ENCODE assay signal across 15 mouse cellular contexts in the genomic region with DNA sequence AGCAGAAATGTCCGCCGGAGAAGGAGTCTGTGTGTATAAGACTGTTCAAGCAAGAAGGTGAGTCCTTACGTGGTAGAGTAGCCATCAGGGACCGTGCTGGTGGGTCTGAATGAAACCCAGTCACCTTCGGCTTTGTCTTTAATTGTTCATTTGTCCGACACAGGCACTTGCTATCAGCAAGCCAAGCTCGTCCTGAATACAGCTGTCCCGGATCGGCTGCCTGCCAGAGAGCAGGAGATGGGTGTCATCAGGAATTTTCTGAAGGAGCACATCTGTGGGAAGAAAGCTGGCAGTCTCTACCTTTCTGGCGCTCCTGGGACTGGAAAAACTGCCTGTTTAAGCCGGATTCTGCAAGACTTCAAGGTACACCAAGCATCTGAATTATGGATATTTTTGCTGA. TPM values are rescaled to one million over a fixed set of nuclear protein-coding genes. Genes with fewer than 3 reads are reported as not detected.
DNase-seq lines count a peak whose midpoint lies in the region; ATAC-seq and TF ChIP-seq lines count a peak whose summit lies in the region.
"Had no signal": no experiment of that assay in that cellular context is flagged by ENCODE, and none has a peak within 500 bp of the region (broad histone marks: within the 10 kb centered on the region; RNA-seq: fewer than 3 reads in every experiment).

No protein-coding gene starts in this region.

- WGBS in heart, adult 2 months: 70% methylated on average over 11 of the region's 11 CpGs
- WGBS in heart, embryonic 12.5 days: 74% methylated on average over 11 of the region's 11 CpGs
- 87% methylated on average over 11 of the region's 11 CpGs for WGBS in liver, embryonic 13.5 days (ENCODE audit: insufficient replicate concordance)

- H3K4me2 ChIP-seq in heart, embryonic 12.5 days: peak overlapping the region; percentile 99
- peak overlapping the region; percentile 96 for H3K4me2 ChIP-seq in liver, embryonic 13.5 days
- H3K4me2 ChIP-seq: hindbrain, embryonic 15.5 days; midbrain, embryonic 13.5 days; neural tube, embryonic 15.5 days had no signal

- H3K27ac ChIP-seq in heart, adult 2 months: no peak overlapping the region
- peak overlapping the region; percentile 89 for H3K27ac ChIP-seq in MEL (ENCODE audit: control insufficient read depth, low read depth, low read length)
- H3K27ac ChIP-seq in heart, embryonic 12.5 days (ENCODE audit: poor library complexity, severe bottlenecking): no peak overlapping the region
- H3K27ac ChIP-seq in liver, embryonic 13.5 days: peak overlapping the region; percentile 95
- H3K27ac ChIP-seq: hindbrain, embryonic 15.5 days; kidney, postnatal 0 days; limb, embryonic 10.5 days; lung, embryonic 15.5 days; midbrain, embryonic 13.5 days; neural tube, embryonic 15.5 days had no signal

- intact Hi-C loops in heart, adult 2 months (cut with DNase I): no loop called here

- H3K9me3 ChIP-seq in MEL (replicated peaks; ENCODE audit: insufficient read depth, low read length): no peaks in the 10 kb centered on the region
- no peaks in the 10 kb centered on the region for H3K9me3 ChIP-seq in heart, embryonic 12.5 days (replicated peaks)
- H3K9me3 ChIP-seq in liver, embryonic 13.5 days (replicated peaks): no peaks in the 10 kb centered on the region
- H3K9me3 ChIP-seq: hindbrain, embryonic 15.5 days; limb, embryonic 10.5 days; lung, embryonic 15.5 days; midbrain, embryonic 13.5 days; neural tube, embryonic 15.5 days had no signal

- no peak overlapping the region for H3K9ac ChIP-seq in heart, adult 2 months (ENCODE audit: low read depth, low read length)
- H3K9ac ChIP-seq in MEL (ENCODE audit: control insufficient read depth, low read depth, low read length, poor library complexity, severe bottlenecking): peak overlapping the region; percentile 87
- no peak overlapping the region for H3K9ac ChIP-seq in heart, embryonic 12.5 days
- H3K9ac ChIP-seq in liver, embryonic 13.5 days: peak overlapping the region; percentile 91
- H3K9ac ChIP-seq: forebrain, postnatal 0 days; hindbrain, embryonic 15.5 days; lung, embryonic 15.5 days; midbrain, embryonic 13.5 days; neural tube, embryonic 15.5 days had no signal

- peaks cover 1% of the 10 kb centered on the region; the same call in 1 of the 2 replicates for H3K4me1 ChIP-seq in heart, adult 2 months (ENCODE audit: control insufficient read depth, insufficient read depth, low read length)
- peaks cover 28 to 53% of the 10 kb centered on the region in 2 experiments for H3K4me1 ChIP-seq in MEL (ENCODE audit: control insufficient read depth in 1 of 2, insufficient read depth in 2 of 2, low read length in 2 of 2)
- H3K4me1 ChIP-seq in heart, embryonic 12.5 days (replicated peaks): peaks cover 33% of the 10 kb centered on the region
- H3K4me1 ChIP-seq in liver, embryonic 13.5 days (replicated peaks): peaks cover 82% of the 10 kb centered on the region

- no peak for TF ChIP-seq RAD21 in MEL (IDR thresholded peaks at IDR 0.05; ENCODE audit: low read depth, low read length)

- no peak overlapping the region for H3K4me3 ChIP-seq in heart, adult 2 months
- H3K4me3 ChIP-seq in MEL (ENCODE audit: control insufficient read depth in 1 of 2, insufficient read depth in 1 of 2, low read depth in 2 of 2, low read length in 2 of 2): peak overlapping the region in 1 of 2 experiments; percentile 83; a peak in 2 of 4 replicates
- H3K4me3 ChIP-seq in heart, embryonic 12.5 days: no peak overlapping the region
- peak overlapping the region; percentile 89 for H3K4me3 ChIP-seq in liver, embryonic 13.5 days (replicated peaks)
- H3K4me3 ChIP-seq: hindbrain, embryonic 15.5 days; limb, embryonic 10.5 days; lung, embryonic 15.5 days; midbrain, embryonic 13.5 days; neural tube, embryonic 15.5 days had no signal

- H3K79me2 ChIP-seq in heart, adult 2 months (replicated peaks; ENCODE audit: control insufficient read depth, insufficient read depth, low read length): no peaks in the 10 kb centered on the region
- peaks cover 44% of the 10 kb centered on the region for H3K79me2 ChIP-seq in MEL (ENCODE audit: control insufficient read depth, insufficient read depth, low read length, poor library complexity)

- no peaks in the 10 kb centered on the region for H3K36me3 ChIP-seq in heart, adult 2 months (ENCODE audit: control insufficient read depth, insufficient read depth, low read length)
- peaks cover 35 to 58% of the 10 kb centered on the region in 2 experiments for H3K36me3 ChIP-seq in MEL (ENCODE audit: control insufficient read depth in 1 of 2, insufficient read depth in 2 of 2, low read length in 2 of 2)
- peaks cover 55% of the 10 kb centered on the region for H3K36me3 ChIP-seq in heart, embryonic 12.5 days
- peaks cover 70% of the 10 kb centered on the region for H3K36me3 ChIP-seq in liver, embryonic 13.5 days
- H3K36me3 ChIP-seq: hindbrain, embryonic 15.5 days had no signal

- no peak for TF ChIP-seq POLR2A in heart, adult 2 months (IDR thresholded peaks at IDR 0.05; ENCODE audit: insufficient read depth, low read depth, low read length)
- no peak; a peak in 1 of 4 replicates for TF ChIP-seq POLR2A in MEL (IDR thresholded peaks at IDR 0.05; ENCODE audit: control insufficient read depth in 1 of 2, insufficient read depth in 1 of 2, low read depth in 1 of 2, low read length in 2 of 2, poor library complexity in 1 of 2)

- no peak for TF ChIP-seq EP300 in heart, adult 2 months (IDR thresholded peaks at IDR 0.05; ENCODE audit: insufficient read depth, low read depth, low read length)
- no peak for TF ChIP-seq EP300 in MEL (IDR thresholded peaks at IDR 0.05; ENCODE audit: low read depth in 1 of 2, low read length in 2 of 2)

- DNase-seq in heart, adult 2 months: peak; percentile 28 to 41
- DNase-seq in heart, adult 9 months (ENCODE audit: low spot score in 2 of 2): no peak
- no peak for DNase-seq in MEL (ENCODE audit: low read depth, low spot score)
- DNase-seq in liver, embryonic 13.5 days: no peak
- DNase-seq in T-cell, adult 2 months (ENCODE audit: low spot score): no peak
- DNase-seq in kidney, adult 8-10 months: no peak

- no peaks in the 10 kb centered on the region for H3K27me3 ChIP-seq in heart, adult 2 months (ENCODE audit: control insufficient read depth, insufficient read depth, low read length)
- H3K27me3 ChIP-seq in MEL (ENCODE audit: control insufficient read depth in 1 of 2, insufficient read depth in 2 of 2, low read length in 2 of 2): no peaks in the 10 kb centered on the region
- no peaks in the 10 kb centered on the region for H3K27me3 ChIP-seq in heart, embryonic 12.5 days (replicated peaks)
- H3K27me3 ChIP-seq in liver, embryonic 13.5 days: no peaks in the 10 kb centered on the region
- H3K27me3 ChIP-seq: hindbrain, embryonic 15.5 days; lung, embryonic 15.5 days; midbrain, embryonic 13.5 days; neural tube, embryonic 15.5 days had no signal

- TF ChIP-seq CTCF in heart, adult 2 months (IDR thresholded peaks at IDR 0.05): no peak
- no peak for TF ChIP-seq CTCF in MEL (IDR thresholded peaks at IDR 0.05 in 2 of 3, conservative IDR thresholded peaks at IDR 0.05 in 1 of 3; ENCODE audit: control insufficient read depth in 1 of 3, insufficient read depth in 1 of 3, low read depth in 2 of 3, low read length in 3 of 3, poor library complexity in 1 of 3, severe bottlenecking in 1 of 3)

- no peak for ATAC-seq in heart, embryonic 12.5 days (ENCODE audit: insufficient number of reproducible peaks, low FRiP score)
- no peak for ATAC-seq in liver, embryonic 13.5 days (ENCODE audit: low read depth)
- ATAC-seq: forebrain, postnatal 0 days; intestine, postnatal 0 days; midbrain, embryonic 13.5 days had no signal

TF ChIP-seq in MEL, 35 proteins besides CTCF, POLR2A, EP300 and RAD21:
- TF ChIP-seq ZKSCAN1 (IDR thresholded peaks at IDR 0.05; ENCODE audit: low read depth, low read length) (no peak), USF1 (IDR thresholded peaks at IDR 0.05; ENCODE audit: low read depth, low read length) (no peak), ZMIZ1 (IDR thresholded peaks at IDR 0.05; ENCODE audit: low read depth, low read length) (0 out of 2 replicates have a peak, but pooled peaks have one; percentile 5), HCFC1 (IDR thresholded peaks at IDR 0.05; ENCODE audit: low read depth, low read length) (no peak), E2F4 (IDR thresholded peaks at IDR 0.05; ENCODE audit: borderline replicate concordance, low read depth, low read length) (no peak), JUND (IDR thresholded peaks at IDR 0.05; ENCODE audit: low read depth, low read length) (no peak), MXI1 (IDR thresholded peaks at IDR 0.05; ENCODE audit: low read depth, low read length) (no peak), TCF12 (IDR thresholded peaks at IDR 0.05; ENCODE audit: low read depth, low read length) (no peak)

RNA-seq across cellular contexts. Expression of gene Cdc6, which starts 2.8 kb away (rescaled TPM):
- under 1 TPM; 0.13 to 0.32 TPM for total RNA-seq in heart, adult 2 months (2021)
- 0.14 and 0.26 TPM in 2 replicates for polyA plus RNA-seq in heart, adult 2 months (2012; rRNA removed)
- 83.4 and 104 TPM in 2 replicates for total RNA-seq in MEL (2012; rRNA removed)
- 10 to 100 TPM; 56.9 to 69.4 TPM for polyA plus RNA-seq in MEL (2012; ENCODE audit: insufficient read depth in 1 of 2, insufficient read length in 2 of 2, low read depth in 1 of 2, low replicate concordance in 2 of 2, missing spikeins in 1 of 2)
- polyA plus RNA-seq in heart, embryonic 12.5 days (2016; fragmentation: Nextera tagmentation; extraction: Ambion mirVana): 27.0 and 27.7 TPM in 2 replicates
- 69.1 and 79.8 TPM in 2 replicates for polyA plus RNA-seq in liver, embryonic 13.5 days (2015; fragmentation: Nextera tagmentation; extraction: Ambion mirVana)

RNA-seq across cellular contexts. Expression of gene Rara, which starts 17.2 kb away (rescaled TPM):
- 10 to 100 TPM; 10.1 to 12.8 TPM for total RNA-seq in heart, adult 2 months (2021)
- polyA plus RNA-seq in heart, adult 2 months (2012; rRNA removed): 7.1 and 10.9 TPM in 2 replicates
- total RNA-seq in MEL (2012; rRNA removed): 9.8 and 12.1 TPM in 2 replicates
- 10 to 100 TPM in 1 of 2 experiments, not detected in 1; 13.7 TPM for polyA plus RNA-seq in MEL (2012; ENCODE audit: insufficient read depth in 1 of 2, insufficient read length in 2 of 2, low read depth in 1 of 2, low replicate concordance in 2 of 2, missing spikeins in 1 of 2)
- 33.8 and 35.1 TPM in 2 replicates for polyA plus RNA-seq in heart, embryonic 12.5 days (2016; fragmentation: Nextera tagmentation; extraction: Ambion mirVana)
- 3.4 and 3.8 TPM in 2 replicates for polyA plus RNA-seq in liver, embryonic 13.5 days (2015; fragmentation: Nextera tagmentation; extraction: Ambion mirVana)

RNA-seq across cellular contexts. Expression of gene Wipf2, which starts 47.0 kb away (rescaled TPM):
- 1 to 10 TPM; 9.1 to 9.6 TPM for total RNA-seq in heart, adult 2 months (2021)
- 4.0 and 5.1 TPM in 2 replicates for polyA plus RNA-seq in heart, adult 2 months (2012; rRNA removed)
- 2.9 and 3.2 TPM in 2 replicates for total RNA-seq in MEL (2012; rRNA removed)
- polyA plus RNA-seq in MEL (2012; ENCODE audit: insufficient read depth in 1 of 2, insufficient read length in 2 of 2, low read depth in 1 of 2, low replicate concordance in 2 of 2, missing spikeins in 1 of 2): 1 to 10 TPM in 1 of 2 experiments, not detected in 1; 7.1 TPM
- 3.0 and 3.3 TPM in 2 replicates for polyA plus RNA-seq in heart, embryonic 12.5 days (2016; fragmentation: Nextera tagmentation; extraction: Ambion mirVana)
- 1.3 TPM in 2 replicates for polyA plus RNA-seq in liver, embryonic 13.5 days (2015; fragmentation: Nextera tagmentation; extraction: Ambion mirVana)

Comparison
In these comparisons a context has a peak if more than half of its experiments do, and no peak if none do; other contexts are left out.
1. DNase-seq: peak in heart, adult 2 months (2 of 2); none in heart, adult 9 months (0 of 2), MEL (single experiment), liver, embryonic 13.5 days (single experiment), T-cell, adult 2 months (single experiment) and kidney, adult 8-10 months (0 of 2).
2. RNA of gene Cdc6, which starts 2.8 kb away (polyA plus RNA-seq): 56.9 to 69.4 TPM in MEL, 69.1 to 79.8 TPM in liver, embryonic 13.5 days and 27.0 to 27.7 TPM in heart, embryonic 12.5 days; 0.14 to 0.26 TPM in heart, adult 2 months; every median in the first group is over 10 times any median in the second.
3. H3K27ac ChIP-seq: peak in MEL (single experiment) and liver, embryonic 13.5 days (single experiment); none in heart, adult 2 months (single experiment) and heart, embryonic 12.5 days (single experiment).
4. H3K9ac ChIP-seq: peak in MEL (single experiment) and liver, embryonic 13.5 days (single experiment); none in heart, adult 2 months (single experiment) and heart, embryonic 12.5 days (single experiment).